Mouse (Mus musculus): ENCODE results near the gene Ncam2. TPM values are rescaled to one million over a fixed set of nuclear protein-coding genes. Genes with fewer than 3 reads are reported as not detected.

The Ncam2 gene
- polyA plus RNA-seq, 1 experiment from 2014 or later = 1.5 TPM

DNA sequence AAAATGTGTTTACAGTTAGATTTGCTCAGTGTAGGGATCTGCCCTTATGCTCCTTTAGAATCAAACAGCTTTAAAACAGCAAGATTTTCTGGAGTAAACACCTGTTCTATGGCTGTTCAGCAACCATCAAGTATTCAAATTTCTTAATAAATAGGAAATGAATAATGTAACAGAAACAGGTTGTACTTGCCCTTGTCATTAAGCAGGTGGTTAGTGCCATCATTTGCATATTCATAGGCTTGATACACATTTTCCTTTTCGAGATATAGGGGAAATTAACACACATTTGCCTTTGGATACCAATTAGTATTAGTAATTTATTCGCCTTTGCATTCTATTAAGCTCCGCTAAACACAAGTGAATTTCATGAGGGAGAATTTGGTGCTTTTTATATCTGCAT, 335.7 kb downstream of the Ncam2 start:
- Histone ChIP-seq H3K27me3 (ENCODE audit: control insufficient read depth, insufficient read depth, low read length) (no peaks in the 10 kb centered on the region), H3K4me3 (ENCODE audit: low read depth, low read length) (no peak overlapping the region), H3K9ac (replicated peaks; ENCODE audit: low read length) (no peak overlapping the region), H3K4me2 (ENCODE audit: low read depth, low read length) (no peak overlapping the region), H3K27ac (replicated peaks; ENCODE audit: low read depth, low read length) (no peak overlapping the region), H3K9me3 (replicated peaks; ENCODE audit: control insufficient read depth, low read length) (no peaks in the 10 kb centered on the region), H3K36me3 (replicated peaks; ENCODE audit: control insufficient read depth, insufficient read depth, low read depth, low read length) (no peaks in the 10 kb centered on the region), H3K4me1 (ENCODE audit: control insufficient read depth, insufficient read depth, low read length) (no peaks in the 10 kb centered on the region)
- no peak for ATAC-seq (replicated peaks; ENCODE audit: insufficient number of reproducible peaks, low FRiP score, low TSS enrichment, low read depth)
- DNase-seq (ENCODE audit: low spot score) = no peak
- WGBS = 80% methylated on average over 3 of the region's 3 CpGs

DNA sequence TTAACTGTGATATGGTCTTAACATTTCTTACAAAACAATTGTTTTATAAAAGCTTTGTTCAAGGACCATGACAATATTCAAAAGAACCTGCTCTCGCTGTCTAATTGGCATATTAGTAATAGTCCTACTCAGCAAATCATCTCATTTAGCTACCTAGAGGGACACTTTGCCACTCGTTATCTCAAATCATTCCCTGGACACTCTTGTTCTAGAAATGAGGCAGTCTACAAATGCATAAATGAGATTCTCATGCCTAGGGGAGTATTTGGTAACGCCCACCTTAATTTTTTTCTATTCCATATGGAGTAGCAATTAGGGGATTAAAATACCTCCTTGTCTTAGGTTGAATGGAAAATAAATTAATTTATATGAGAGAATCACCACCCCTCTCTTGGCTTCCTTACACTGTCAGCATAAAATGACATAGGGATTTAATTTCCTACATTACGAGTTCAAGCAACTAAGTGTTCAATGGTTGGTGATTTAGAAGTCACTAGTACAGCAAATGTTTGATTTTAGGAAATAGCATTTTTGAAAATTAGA, 387.1 kb downstream of the Ncam2 start:
- 81% methylated on average over 4 of the region's 4 CpGs for WGBS
- no peaks in the 10 kb centered on the region for H3K9me3 ChIP-seq (replicated peaks; ENCODE audit: control insufficient read depth, low read length)
- no peaks in the 10 kb centered on the region for H3K4me1 ChIP-seq (ENCODE audit: control insufficient read depth, insufficient read depth, low read length)
- H3K4me2 ChIP-seq (ENCODE audit: low read depth, low read length) = no peak overlapping the region
- H3K27me3 ChIP-seq (ENCODE audit: control insufficient read depth, insufficient read depth, low read length) = no peaks in the 10 kb centered on the region
- no peak overlapping the region for H3K9ac ChIP-seq (replicated peaks; ENCODE audit: low read length)
- H3K27ac ChIP-seq (replicated peaks; ENCODE audit: low read depth, low read length) = no peak overlapping the region
- no peak overlapping the region for H3K4me3 ChIP-seq (ENCODE audit: low read depth, low read length)
- ATAC-seq (replicated peaks; ENCODE audit: insufficient number of reproducible peaks, low FRiP score, low TSS enrichment, low read depth) = no peak
- no peak for DNase-seq (ENCODE audit: low spot score)
- no peaks in the 10 kb centered on the region for H3K36me3 ChIP-seq (replicated peaks; ENCODE audit: control insufficient read depth, insufficient read depth, low read depth, low read length)

DNA sequence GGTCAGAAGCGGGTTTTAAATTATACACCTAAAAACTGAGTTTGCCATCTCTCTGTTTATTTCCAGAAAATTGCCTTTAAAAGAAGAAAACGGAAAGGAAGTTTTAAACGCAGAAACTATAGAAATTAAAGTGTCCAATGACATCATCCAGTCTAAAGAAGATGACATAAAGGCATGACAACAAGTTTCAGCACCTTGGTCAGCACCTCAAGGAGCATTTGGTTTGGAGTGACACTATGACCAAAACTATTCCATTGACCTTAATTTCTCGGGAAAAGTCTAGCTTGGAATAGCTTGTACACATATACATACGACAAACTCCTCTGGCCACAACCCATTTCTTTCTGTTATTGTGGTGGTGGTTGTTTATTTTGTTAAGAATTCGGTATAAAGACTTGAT, 422.8 kb downstream of the Ncam2 start:
- no peaks in the 10 kb centered on the region for H3K27me3 ChIP-seq (ENCODE audit: control insufficient read depth, insufficient read depth, low read length)
- WGBS = 50% methylated on average over 6 of the region's 6 CpGs
- ATAC-seq (replicated peaks; ENCODE audit: insufficient number of reproducible peaks, low FRiP score, low TSS enrichment, low read depth) = no peak

DNA sequence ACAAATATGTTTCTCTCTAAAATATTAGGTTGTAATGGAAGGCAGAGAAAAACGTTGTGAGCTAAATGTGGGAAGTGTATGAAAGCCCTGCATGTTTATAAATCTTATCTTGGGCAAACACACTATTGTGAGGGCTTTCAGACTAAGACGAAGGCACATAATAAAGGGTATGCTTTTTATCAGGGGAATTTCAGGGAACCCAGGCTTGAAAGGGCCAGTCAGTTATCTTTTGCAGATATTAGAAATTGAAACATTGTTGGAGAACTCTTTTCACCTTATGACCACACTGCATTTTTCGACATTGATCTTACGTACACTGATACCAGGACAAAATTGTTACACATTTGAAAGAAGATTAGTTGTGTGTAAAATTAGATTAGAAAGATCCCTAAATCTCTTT, 423.3 kb downstream of the Ncam2 start:
- Histone ChIP-seq H3K9ac (replicated peaks; ENCODE audit: low read length) (no peak overlapping the region), H3K4me1 (ENCODE audit: control insufficient read depth, insufficient read depth, low read length) (no peaks in the 10 kb centered on the region), H3K4me2 (ENCODE audit: low read depth, low read length) (no peak overlapping the region), H3K27ac (replicated peaks; ENCODE audit: low read depth, low read length) (no peak overlapping the region), H3K9me3 (replicated peaks; ENCODE audit: control insufficient read depth, low read length) (no peaks in the 10 kb centered on the region), H3K27me3 (ENCODE audit: control insufficient read depth, insufficient read depth, low read length) (no peaks in the 10 kb centered on the region), H3K36me3 (replicated peaks; ENCODE audit: control insufficient read depth, insufficient read depth, low read depth, low read length) (no peaks in the 10 kb centered on the region), H3K4me3 (ENCODE audit: low read depth, low read length) (no peak overlapping the region)
- WGBS = 69% methylated on average over 4 of the region's 4 CpGs
- DNase-seq (ENCODE audit: low spot score) (no peak), ATAC-seq (replicated peaks; ENCODE audit: insufficient number of reproducible peaks, low FRiP score, low TSS enrichment, low read depth) (no peak)

More for the DNA sequence above, 422.8 kb downstream of the Ncam2 start:
- DNase-seq (ENCODE audit: low spot score) = peak; percentile 79
- Histone ChIP-seq H3K4me1 (ENCODE audit: control insufficient read depth, insufficient read depth, low read length) (no peaks in the 10 kb centered on the region), H3K36me3 (replicated peaks; ENCODE audit: control insufficient read depth, insufficient read depth, low read depth, low read length) (no peaks in the 10 kb centered on the region), H3K4me3 (ENCODE audit: low read depth, low read length) (no peak overlapping the region), H3K27ac (replicated peaks; ENCODE audit: low read depth, low read length) (no peak overlapping the region), H3K4me2 (ENCODE audit: low read depth, low read length) (no peak overlapping the region), H3K9ac (replicated peaks; ENCODE audit: low read length) (no peak overlapping the region), H3K9me3 (replicated peaks; ENCODE audit: control insufficient read depth, low read length) (no peaks in the 10 kb centered on the region)

DNA sequence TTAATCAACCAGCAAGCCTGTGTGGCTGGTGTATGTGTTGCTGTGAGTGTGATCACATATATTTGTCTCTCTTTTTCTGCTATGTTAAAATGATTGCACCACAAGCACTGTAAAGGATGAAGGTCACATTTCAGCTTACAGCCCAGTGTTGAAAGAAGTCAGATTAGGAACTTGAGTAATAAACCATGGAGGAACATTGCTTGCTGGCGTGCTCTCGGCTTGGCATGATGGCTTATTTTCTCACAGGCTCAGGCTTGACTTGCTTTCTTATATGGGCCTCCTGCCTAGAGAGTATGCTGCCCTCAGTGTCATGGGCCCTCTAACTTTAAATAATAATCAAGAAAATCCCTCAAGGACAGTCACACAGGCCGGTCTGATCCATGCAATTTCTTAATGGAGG, 449.8 kb downstream of the Ncam2 start:
- no peak overlapping the region for H3K4me2 ChIP-seq (ENCODE audit: low read depth, low read length)
- no peaks in the 10 kb centered on the region for H3K9me3 ChIP-seq (replicated peaks; ENCODE audit: control insufficient read depth, low read length)
- H3K36me3 ChIP-seq (replicated peaks; ENCODE audit: control insufficient read depth, insufficient read depth, low read depth, low read length) = no peaks in the 10 kb centered on the region
- no peak overlapping the region for H3K4me3 ChIP-seq (ENCODE audit: low read depth, low read length)
- H3K9ac ChIP-seq (replicated peaks; ENCODE audit: low read length) = no peak overlapping the region
- ATAC-seq (replicated peaks; ENCODE audit: insufficient number of reproducible peaks, low FRiP score, low TSS enrichment, low read depth) (no peak), DNase-seq (ENCODE audit: low spot score) (no peak)
- no peaks in the 10 kb centered on the region for H3K27me3 ChIP-seq (ENCODE audit: control insufficient read depth, insufficient read depth, low read length)
- WGBS = 83% methylated on average over 3 of the region's 3 CpGs
- H3K27ac ChIP-seq (replicated peaks; ENCODE audit: low read depth, low read length) = no peak overlapping the region
- no peaks in the 10 kb centered on the region for H3K4me1 ChIP-seq (ENCODE audit: control insufficient read depth, insufficient read depth, low read length)

DNA sequence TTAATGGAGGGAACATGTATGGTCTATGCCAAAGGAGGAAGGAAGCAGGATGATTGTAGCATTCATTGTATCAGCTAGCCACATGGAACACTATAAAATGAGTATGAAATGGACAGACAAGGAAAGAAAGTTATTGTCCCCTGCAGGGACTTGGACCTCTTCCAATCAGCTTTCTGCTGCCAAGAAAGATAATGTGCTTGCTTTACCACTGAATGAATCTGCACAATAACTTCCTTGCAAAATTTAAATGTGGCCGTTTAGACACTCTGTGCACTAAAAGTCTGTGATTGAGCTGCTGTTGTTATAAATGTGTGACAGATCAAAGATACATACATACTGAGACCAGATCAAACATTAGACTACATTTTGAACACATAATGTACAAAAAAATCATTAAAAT, 451.1 kb downstream of the Ncam2 start:
- no peak overlapping the region for H3K4me2 ChIP-seq (ENCODE audit: low read depth, low read length)
- H3K9ac ChIP-seq (replicated peaks; ENCODE audit: low read length) = no peak overlapping the region
- DNase-seq (ENCODE audit: low spot score) (no peak), ATAC-seq (replicated peaks; ENCODE audit: insufficient number of reproducible peaks, low FRiP score, low TSS enrichment, low read depth) (no peak)
- no peaks in the 10 kb centered on the region for H3K4me1 ChIP-seq (ENCODE audit: control insufficient read depth, insufficient read depth, low read length)
- 68% methylated on average over 1 of the region's 1 CpGs for WGBS
- H3K9me3 ChIP-seq (replicated peaks; ENCODE audit: control insufficient read depth, low read length) = no peaks in the 10 kb centered on the region
- no peak overlapping the region for H3K27ac ChIP-seq (replicated peaks; ENCODE audit: low read depth, low read length)
- no peaks in the 10 kb centered on the region for H3K27me3 ChIP-seq (ENCODE audit: control insufficient read depth, insufficient read depth, low read length)
- no peak overlapping the region for H3K4me3 ChIP-seq (ENCODE audit: low read depth, low read length)
- H3K36me3 ChIP-seq (replicated peaks; ENCODE audit: control insufficient read depth, insufficient read depth, low read depth, low read length) = no peaks in the 10 kb centered on the region

DNA sequence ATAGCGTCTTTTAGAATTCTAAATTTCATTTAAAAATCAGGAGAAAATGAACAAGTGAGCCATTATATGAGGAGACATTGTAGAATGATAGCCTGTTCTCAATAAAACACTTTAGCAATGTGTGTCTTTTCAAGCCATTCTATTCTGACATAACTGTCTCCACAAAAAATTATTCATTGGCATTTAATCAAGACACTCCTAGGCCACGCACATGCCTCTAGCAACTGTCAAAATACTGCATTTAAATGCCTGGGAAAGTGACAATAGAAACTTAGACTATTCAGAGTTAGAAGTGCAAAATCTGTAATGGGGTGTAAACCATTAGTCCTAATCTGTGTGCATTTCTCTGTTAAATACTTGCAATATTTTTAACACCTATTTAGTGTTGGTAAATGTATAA, 456.1 kb downstream of the Ncam2 start:
- Histone ChIP-seq H3K4me1 (ENCODE audit: control insufficient read depth, insufficient read depth, low read length) (no peaks in the 10 kb centered on the region), H3K36me3 (replicated peaks; ENCODE audit: control insufficient read depth, insufficient read depth, low read depth, low read length) (no peaks in the 10 kb centered on the region), H3K4me3 (ENCODE audit: low read depth, low read length) (no peak overlapping the region), H3K27me3 (ENCODE audit: control insufficient read depth, insufficient read depth, low read length) (no peaks in the 10 kb centered on the region), H3K9ac (replicated peaks; ENCODE audit: low read length) (no peak overlapping the region), H3K9me3 (replicated peaks; ENCODE audit: control insufficient read depth, low read length) (no peaks in the 10 kb centered on the region), H3K27ac (replicated peaks; ENCODE audit: low read depth, low read length) (no peak overlapping the region), H3K4me2 (ENCODE audit: low read depth, low read length) (no peak overlapping the region)
- DNase-seq (ENCODE audit: low spot score) (no peak), ATAC-seq (replicated peaks; ENCODE audit: insufficient number of reproducible peaks, low FRiP score, low TSS enrichment, low read depth) (no peak)
- 82% methylated on average over 2 of the region's 2 CpGs for WGBS

DNA sequence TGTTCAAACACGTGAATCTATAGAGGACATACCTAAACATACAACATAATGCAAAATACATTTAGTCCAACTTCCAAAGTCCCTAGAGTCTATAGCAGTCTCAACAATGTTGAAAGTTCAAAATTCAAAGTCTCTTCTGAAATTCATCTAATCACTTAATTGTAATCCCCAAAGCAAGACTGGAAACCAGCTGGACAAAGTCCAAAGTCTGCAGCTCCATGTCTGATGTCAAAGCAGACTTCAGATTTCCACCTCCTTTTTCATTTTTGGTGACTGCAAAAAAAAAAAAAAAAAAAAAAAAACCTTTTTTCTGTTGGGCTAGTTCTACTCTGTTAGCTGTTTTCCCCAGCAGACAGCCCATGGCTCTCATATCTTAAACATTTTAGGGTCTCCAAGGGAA, 473.4 kb downstream of the Ncam2 start:
- H3K9ac ChIP-seq (replicated peaks; ENCODE audit: low read length) = no peak overlapping the region
- H3K4me1 ChIP-seq (ENCODE audit: control insufficient read depth, insufficient read depth, low read length) = no peaks in the 10 kb centered on the region
- H3K36me3 ChIP-seq (replicated peaks; ENCODE audit: control insufficient read depth, insufficient read depth, low read depth, low read length) = no peaks in the 10 kb centered on the region
- no peak for ATAC-seq (replicated peaks; ENCODE audit: insufficient number of reproducible peaks, low FRiP score, low TSS enrichment, low read depth)
- no peak overlapping the region for H3K27ac ChIP-seq (replicated peaks; ENCODE audit: low read depth, low read length)
- no peaks in the 10 kb centered on the region for H3K27me3 ChIP-seq (ENCODE audit: control insufficient read depth, insufficient read depth, low read length)
- H3K4me2 ChIP-seq (ENCODE audit: low read depth, low read length) = no peak overlapping the region
- H3K9me3 ChIP-seq (replicated peaks; ENCODE audit: control insufficient read depth, low read length) = no peaks in the 10 kb centered on the region
- no peak for DNase-seq (ENCODE audit: low spot score)
- H3K4me3 ChIP-seq (ENCODE audit: low read depth, low read length) = no peak overlapping the region
- 72% methylated on average over 1 of the region's 1 CpGs for WGBS

All from embryonic facial prominence, embryonic 11.5 days (tissue).